16 mouse cellular contexts compared by ENCODE assay signal in genomic region chr11:97972434-97972833, GRCm38 (mm10). TPM values are rescaled to one million over a fixed set of nuclear protein-coding genes. Genes with fewer than 3 reads are reported as not detected.
DNase-seq lines count a peak whose midpoint lies in the region; ATAC-seq and TF ChIP-seq lines count a peak whose summit lies in the region.
"Had no signal": no experiment of that assay in that cellular context is flagged by ENCODE, and none has a peak within 500 bp of the region (broad histone marks: within the 10 kb centered on the region; RNA-seq: fewer than 3 reads in every experiment).

No protein-coding gene starts in this region.

- intact Hi-C loops in gastrocnemius, postnatal 36 days (cut with DNase I), result no loop called here

- no peaks in the 10 kb centered on the region for H3K9me3 ChIP-seq in lung, postnatal 0 days (ENCODE audit: low read length)
- H3K9me3 ChIP-seq: forebrain, embryonic 10.5 days; hindbrain, embryonic 13.5 days; limb, embryonic 12.5 days; midbrain, embryonic 12.5 days had no signal

- no peaks in the 10 kb centered on the region for H3K27me3 ChIP-seq in kidney, adult 2 months (replicated peaks; ENCODE audit: control insufficient read depth, insufficient read depth, low read length)
- no peaks in the 10 kb centered on the region for H3K27me3 ChIP-seq in lung, postnatal 0 days (replicated peaks; ENCODE audit: insufficient read depth, low read length)
- H3K27me3 ChIP-seq: hindbrain, embryonic 13.5 days; midbrain, embryonic 12.5 days had no signal

- no peaks in the 10 kb centered on the region for H3K36me3 ChIP-seq in kidney, adult 2 months (ENCODE audit: control insufficient read depth, insufficient read depth, low read length)
- H3K36me3 ChIP-seq in lung, postnatal 0 days (ENCODE audit: insufficient read depth, low read length), result no peaks in the 10 kb centered on the region
- H3K36me3 ChIP-seq: forebrain, embryonic 10.5 days; hindbrain, embryonic 13.5 days; limb, embryonic 12.5 days; midbrain, embryonic 12.5 days had no signal

- H3K4me3 ChIP-seq in kidney, adult 2 months (ENCODE audit: insufficient read depth, low read depth, low read length), result no peak overlapping the region
- H3K4me3 ChIP-seq in lung, postnatal 0 days (ENCODE audit: low read depth, low read length), result no peak overlapping the region
- H3K4me3 ChIP-seq in bone marrow, adult 2 months (replicated peaks; ENCODE audit: control insufficient read depth, low read depth, low read length), result no peak overlapping the region
- H3K4me3 ChIP-seq: forebrain, embryonic 10.5 days; hindbrain, embryonic 13.5 days; limb, embryonic 12.5 days; midbrain, embryonic 12.5 days had no signal

- WGBS in kidney, adult 2 months, result 73% methylated on average over 2 of the region's 2 CpGs
- WGBS in lung, postnatal 0 days, result 82% methylated on average over 2 of the region's 2 CpGs
- 70% methylated on average over 2 of the region's 2 CpGs for WGBS in bone marrow, adult 2 months

- no peak for DNase-seq in kidney, adult 2 months
- no peak for DNase-seq in kidney, adult 9 months
- DNase-seq in lung, postnatal 0 days (ENCODE audit: low spot score), result no peak
- no peak for DNase-seq in lung, postnatal 25 days (ENCODE audit: low spot score)
- DNase-seq in ES-CJ7 (ENCODE audit: low read depth, low spot score), result peak; percentile 87
- DNase-seq in frontal cortex, postnatal 36 days (ENCODE audit: low spot score in 2 of 2), result no peak
- no peak for DNase-seq in gastrocnemius, postnatal 36 days
- DNase-seq: adrenal gland, adult 2 months; cerebellum, adult 8-10 months; heart, adult 18-20 months; kidney, adult 8-10 months had no signal

- H3K4me2 ChIP-seq in lung, postnatal 0 days (replicated peaks; ENCODE audit: low read depth, low read length), result no peak overlapping the region
- H3K4me2 ChIP-seq: hindbrain, embryonic 13.5 days; limb, embryonic 12.5 days; midbrain, embryonic 12.5 days had no signal

- H3K27ac ChIP-seq in kidney, adult 2 months (ENCODE audit: insufficient read depth, low read depth, low read length), result no peak overlapping the region
- H3K27ac ChIP-seq in lung, postnatal 0 days (ENCODE audit: low read length), result no peak overlapping the region
- H3K27ac ChIP-seq in bone marrow, adult 2 months (ENCODE audit: control insufficient read depth, insufficient read depth, low read depth, low read length, poor library complexity), result no peak overlapping the region
- H3K27ac ChIP-seq: forebrain, embryonic 10.5 days; hindbrain, embryonic 13.5 days; limb, embryonic 12.5 days; midbrain, embryonic 12.5 days had no signal

- TF ChIP-seq CTCF in kidney, adult 2 months (conservative IDR thresholded peaks at IDR 0.05; ENCODE audit: insufficient read depth, insufficient read length, low read depth, low read length), result 0 out of 2 replicates have a peak, but pooled peaks have one; percentile 13
- peak; percentile 32; the same call in 1 of the 2 replicates for TF ChIP-seq CTCF in lung, postnatal 0 days (IDR thresholded peaks at IDR 0.05)
- 0 out of 2 replicates have a peak, but pooled peaks have one; percentile 9 for TF ChIP-seq CTCF in bone marrow, adult 2 months (IDR thresholded peaks at IDR 0.05; ENCODE audit: control insufficient read depth, insufficient read depth, low read length)

- TF ChIP-seq POLR2A in kidney, adult 2 months (IDR thresholded peaks at IDR 0.05; ENCODE audit: low read depth, low read length), result no peak
- no peak for TF ChIP-seq POLR2A in bone marrow, adult 2 months (IDR thresholded peaks at IDR 0.05; ENCODE audit: borderline replicate concordance, control insufficient read depth, low read depth, low read length)

- H3K9ac ChIP-seq in lung, postnatal 0 days (replicated peaks; ENCODE audit: low read depth), result no peak overlapping the region
- H3K9ac ChIP-seq: hindbrain, embryonic 13.5 days; limb, embryonic 12.5 days; midbrain, embryonic 12.5 days had no signal

- TF ChIP-seq EP300 in lung, postnatal 0 days (IDR thresholded peaks at IDR 0.05), result no peak

- H3K4me1 ChIP-seq in kidney, adult 2 months (ENCODE audit: control insufficient read depth, insufficient read depth, low read length), result peaks cover 12% of the 10 kb centered on the region; the same call in 1 of the 2 replicates
- no peaks in the 10 kb centered on the region for H3K4me1 ChIP-seq in lung, postnatal 0 days (ENCODE audit: insufficient read depth, low read depth, low read length)
- H3K4me1 ChIP-seq in bone marrow, adult 2 months (ENCODE audit: control insufficient read depth, insufficient read depth, low read length), result no peaks in the 10 kb centered on the region
- H3K4me1 ChIP-seq: hindbrain, embryonic 13.5 days; limb, embryonic 12.5 days had no signal

- no peak for ATAC-seq in lung, postnatal 0 days

RNA-seq across cellular contexts. Expression of gene Plxdc1, which starts 13.8 kb away (rescaled TPM):
- polyA plus RNA-seq in kidney, adult 2 months (2012; rRNA removed), result 1.0 TPM in 2 replicates
- polyA plus RNA-seq in lung, postnatal 0 days (2015; fragmentation: Nextera tagmentation; extraction: Ambion mirVana), result 1.7 TPM in 2 replicates
- 2.0 and 11.9 TPM in 2 replicates for polyA plus RNA-seq in bone marrow, adult 2 months (2011; ENCODE audit: insufficient read depth, insufficient read length, low replicate concordance, missing spikeins)
- 1 to 10 TPM; 2.8 to 3.7 TPM for total RNA-seq in gastrocnemius, postnatal 36 days (2021)
- polyA plus RNA-seq: limb, embryonic 12.5 days had no signal

RNA-seq across cellular contexts. Expression of gene Arl5c, which starts 23.5 kb away (rescaled TPM):
- polyA plus RNA-seq in kidney, adult 2 months (2012; rRNA removed), result 0.75 and 2.8 TPM in 2 replicates
- 4.6 and 6.5 TPM in 2 replicates for polyA plus RNA-seq in lung, postnatal 0 days (2015; fragmentation: Nextera tagmentation; extraction: Ambion mirVana)
- polyA plus RNA-seq in bone marrow, adult 2 months (2011; ENCODE audit: insufficient read depth, insufficient read length, low replicate concordance, missing spikeins), result 33.1 and 47.3 TPM in 2 replicates
- under 1 TPM; 0.32 to 0.79 TPM for total RNA-seq in gastrocnemius, postnatal 36 days (2021)

RNA-seq across cellular contexts. Expression of gene Cacnb1, which starts 50.4 kb away (rescaled TPM):
- 6.1 and 7.6 TPM in 2 replicates for polyA plus RNA-seq in kidney, adult 2 months (2012; rRNA removed)
- polyA plus RNA-seq in lung, postnatal 0 days (2015; fragmentation: Nextera tagmentation; extraction: Ambion mirVana), result 3.5 and 4.0 TPM in 2 replicates
- 4.6 and 5.3 TPM in 2 replicates for polyA plus RNA-seq in bone marrow, adult 2 months (2011; ENCODE audit: insufficient read depth, insufficient read length, low replicate concordance, missing spikeins)
- 100 to 1,000 TPM; 215 to 243 TPM for total RNA-seq in gastrocnemius, postnatal 36 days (2021)

RNA-seq across cellular contexts. Expression of gene Rpl19, which starts 54.1 kb away (rescaled TPM):
- 503 and 653 TPM in 2 replicates for polyA plus RNA-seq in kidney, adult 2 months (2012; rRNA removed)
- 750 and 817 TPM in 2 replicates for polyA plus RNA-seq in lung, postnatal 0 days (2015; fragmentation: Nextera tagmentation; extraction: Ambion mirVana)
- polyA plus RNA-seq in bone marrow, adult 2 months (2011; ENCODE audit: insufficient read depth, insufficient read length, low replicate concordance, missing spikeins), result 864 and 1,335 TPM in 2 replicates
- total RNA-seq in gastrocnemius, postnatal 36 days (2021), result 100 to 1,000 TPM; 368 to 452 TPM
